Mouse (Mus musculus) liver, adult 2 months (tissue): Measurements from ENCODE around the gene Wfikkn1. TPM values are rescaled to one million over a fixed set of nuclear protein-coding genes. Genes with fewer than 3 reads are reported as not detected.

Experiments used
- DNase-seq: peaks from one replicate; pipeline ENCODE4 v3.0.0-alpha.2; 2011; ENCODE audit warnings: low read depth, low spot score; ENCODE audit errors: extremely low read depth
- H3K27ac ChIP-seq: fragments of 200-500 bp; replicated peaks from 2 replicates; pipeline ENCODE4 v1.5.1; 2012; ENCODE audit warnings: low read depth, mild to moderate bottlenecking, control low read depth, inconsistent platforms, low read length; ENCODE audit not compliant: insufficient read depth
- H3K27me3 ChIP-seq: fragments of 200-500 bp; 2 replicates; pipeline ENCODE4 v1.6.1; 2012; ENCODE audit warnings: mild to moderate bottlenecking, moderate library complexity, low read length, inconsistent platforms; ENCODE audit not compliant: control insufficient read depth, insufficient read depth
- H3K36me3 ChIP-seq: fragments of 200-500 bp; 2 replicates; pipeline ENCODE4 v1.6.1; 2012; ENCODE audit warnings: low read length, inconsistent platforms; ENCODE audit not compliant: control insufficient read depth, insufficient read depth
- H3K4me1 ChIP-seq: fragments of 200-500 bp; 2 replicates; pipeline ENCODE4 v1.6.1; 2011; ENCODE audit warnings: low read length; ENCODE audit not compliant: control insufficient read depth, insufficient read depth
- H3K4me3 ChIP-seq: fragments of 200-500 bp; 2 replicates; pipeline ENCODE4 v1.5.1; 2011; ENCODE audit warnings: low read depth, mild to moderate bottlenecking, control low read depth, low read length, moderate library complexity; ENCODE audit not compliant: insufficient read depth
- H3K79me2 ChIP-seq: fragments of 200-500 bp; 2 replicates; pipeline ENCODE4 v1.6.1; 2012; ENCODE audit warnings: inconsistent platforms, mild to moderate bottlenecking, low read length, moderate library complexity; ENCODE audit not compliant: control insufficient read depth, insufficient read depth
- H3K9ac ChIP-seq: fragments of 200-500 bp; 2 replicates; pipeline ENCODE4 v1.6.1; 2012; ENCODE audit warnings: low read depth, mild to moderate bottlenecking, control low read depth, inconsistent platforms, low read length
- CTCF ChIP-seq: fragments of 200-500 bp; IDR thresholded peaks from 2 replicates; pipeline ENCODE4 v1.5.1; 2011; ENCODE audit warnings: low read depth, low read length, control low read depth
- POLR2A ChIP-seq: fragments of 200-500 bp; IDR thresholded peaks from 2 replicates; pipeline ENCODE4 v1.6.1; 2011; ENCODE audit warnings: low read length, control low read depth; ENCODE audit not compliant: insufficient read depth; ENCODE audit errors: extremely low read depth
- WGBS: fragments of 180-500 bp; shearing (Covaris S2); methylation state at CpG from one replicate; pipeline ENCODE4 v1.1.7; 2018; 5-methylcytosine and 5-hydroxymethylcytosine counted together
- polyA plus RNA-seq: library from polyadenylated mRNA; depleted of rRNA; stranded (reverse); fragments of >200 nt; gene quantifications from 2 replicates; pipeline ENCODE4 v1.2.3, GENCODE M21; 2012
- total RNA-seq: library from RNA; depleted of rRNA; stranded (reverse); fragments of >200 nt; gene quantifications from 2 replicates; pipeline ENCODE4 v1.2.3, GENCODE M21; 2014

The Wfikkn1 gene
- total and polyA plus RNA-seq, 2 experiments, result 0.09 to 0.92 TPM

DNA sequence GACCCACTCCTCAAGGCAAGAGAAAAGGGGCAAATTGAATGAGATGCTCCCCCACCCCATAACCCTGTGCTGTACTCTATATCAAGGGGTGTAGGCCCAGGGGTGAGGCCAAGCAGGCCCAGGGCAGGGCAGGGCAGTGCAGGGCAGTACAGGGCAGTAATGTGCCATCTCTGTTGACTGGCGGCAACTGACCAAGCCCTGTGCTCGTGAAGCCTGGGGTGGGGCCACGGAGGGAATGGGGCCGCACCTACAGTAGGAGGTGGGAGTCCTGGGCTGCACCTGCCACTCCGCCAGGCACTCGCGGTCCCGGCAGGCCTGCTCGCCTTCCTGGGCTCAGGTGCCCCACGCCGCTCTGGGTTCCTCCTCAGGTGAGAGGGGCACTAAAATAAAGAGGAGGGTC, 15.4 kb downstream of the Wfikkn1 start:
- Histone ChIP-seq H3K9ac (0 out of 2 replicates have a peak overlapping the region, but pooled peaks have one; percentile 8), H3K27me3 (no peaks in the 10 kb centered on the region), H3K4me1 (peaks cover 34% of the 10 kb centered on the region), H3K36me3 (no peaks in the 10 kb centered on the region), H3K79me2 (peaks cover 21% of the 10 kb centered on the region; the same call in 1 of the 2 replicates), H3K4me3 (no peak overlapping the region), H3K27ac (peak overlapping the region; percentile 61)
- no peak for DNase-seq
- TF ChIP-seq CTCF (no peak), POLR2A (no peak)
- WGBS, result 85% methylated on average over 11 of the region's 11 CpGs

GRCm38 (mm10) chr17:25864311-25864710, 16.3 kb downstream of the Wfikkn1 start:
- no peaks in the 10 kb centered on the region for H3K27me3 ChIP-seq
- H3K4me1 ChIP-seq, result peaks cover 34% of the 10 kb centered on the region
- no peak overlapping the region for H3K4me3 ChIP-seq
- WGBS, result 78% methylated on average over 14 of the region's 14 CpGs
- no peaks in the 10 kb centered on the region for H3K36me3 ChIP-seq
- H3K79me2 ChIP-seq, result peaks cover 21% of the 10 kb centered on the region; the same call in 1 of the 2 replicates
- no peak for DNase-seq
- H3K27ac ChIP-seq, result peak overlapping the region; percentile 48
- TF ChIP-seq POLR2A, result no peak
- no peak for TF ChIP-seq CTCF
- H3K9ac ChIP-seq, result no peak overlapping the region; the same call in 1 of the 2 replicates

- Histone ChIP-seq H3K79me2 (peaks cover 21% of the 10 kb centered on the region; the same call in 1 of the 2 replicates), H3K27me3 (no peaks in the 10 kb centered on the region), H3K9ac (no peak overlapping the region), H3K36me3 (no peaks in the 10 kb centered on the region), H3K27ac (peak overlapping the region; percentile 48; the same call in 1 of the 2 replicates), H3K4me3 (no peak overlapping the region), H3K4me1 (peaks cover 30% of the 10 kb centered on the region)
- WGBS, result 25% methylated on average over 6 of the region's 6 CpGs
- TF ChIP-seq POLR2A, result no peak
- TF ChIP-seq CTCF, result peak; percentile 66
- DNase-seq, result peak; percentile 90
These were observed 17.0 kb downstream of the Wfikkn1 start for GRCm38 (mm10) chr17:25863681-25864080.

DNA sequence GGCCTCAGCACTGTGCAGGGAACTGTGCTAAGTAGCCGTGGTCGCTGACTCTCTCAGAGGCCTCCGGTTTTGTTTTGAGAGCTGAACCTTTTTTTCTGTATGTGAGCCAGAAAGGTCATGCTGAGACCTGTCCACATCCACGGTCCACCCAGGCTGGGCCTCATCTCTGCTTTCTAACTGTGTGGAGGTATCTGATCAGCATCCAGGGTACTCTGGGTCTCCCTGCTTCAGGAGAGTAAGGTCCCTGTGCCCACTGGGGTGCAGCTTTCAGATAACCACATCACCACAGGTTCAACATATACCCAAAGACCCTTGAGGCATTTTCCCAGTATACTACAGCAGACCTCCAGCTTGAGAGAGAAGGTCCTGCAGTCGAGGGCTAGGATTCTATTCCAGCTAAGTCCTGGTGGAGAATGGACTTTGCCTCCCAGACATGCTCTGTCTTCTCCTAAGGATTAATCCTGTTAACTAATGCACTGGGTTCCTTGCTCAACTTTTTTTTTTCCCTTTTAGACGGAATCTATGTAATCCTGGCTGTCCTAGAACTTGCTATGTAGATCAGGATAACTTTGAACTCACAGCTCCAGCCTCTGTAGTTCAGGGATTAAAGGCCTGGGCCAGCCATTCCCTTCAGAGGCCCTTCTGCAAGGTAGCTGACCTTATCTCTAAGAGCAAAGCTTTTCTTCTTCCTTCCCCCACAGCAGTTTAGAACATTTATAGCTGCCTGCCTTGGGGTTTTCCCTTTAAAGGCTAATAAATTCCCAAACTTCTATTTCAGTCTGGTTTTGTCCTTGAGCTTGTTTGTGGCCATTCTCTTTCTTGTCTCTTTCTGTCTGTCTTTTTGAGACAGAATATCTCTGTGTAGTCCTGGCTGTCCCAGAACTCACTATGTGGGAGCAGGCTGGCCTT, 18.7 kb downstream of the Wfikkn1 start:
- TF ChIP-seq CTCF (no peak), POLR2A (no peak)
- Histone ChIP-seq H3K27ac (peak overlapping the region; percentile 61), H3K4me1 (peaks cover 29% of the 10 kb centered on the region), H3K4me3 (peak overlapping the region; percentile 71), H3K9ac (peak overlapping the region; percentile 82), H3K79me2 (peaks cover 17% of the 10 kb centered on the region; the same call in 1 of the 2 replicates), H3K36me3 (no peaks in the 10 kb centered on the region), H3K27me3 (no peaks in the 10 kb centered on the region)
- 8% methylated on average over 6 of the region's 6 CpGs for WGBS
- no peak for DNase-seq

DNA sequence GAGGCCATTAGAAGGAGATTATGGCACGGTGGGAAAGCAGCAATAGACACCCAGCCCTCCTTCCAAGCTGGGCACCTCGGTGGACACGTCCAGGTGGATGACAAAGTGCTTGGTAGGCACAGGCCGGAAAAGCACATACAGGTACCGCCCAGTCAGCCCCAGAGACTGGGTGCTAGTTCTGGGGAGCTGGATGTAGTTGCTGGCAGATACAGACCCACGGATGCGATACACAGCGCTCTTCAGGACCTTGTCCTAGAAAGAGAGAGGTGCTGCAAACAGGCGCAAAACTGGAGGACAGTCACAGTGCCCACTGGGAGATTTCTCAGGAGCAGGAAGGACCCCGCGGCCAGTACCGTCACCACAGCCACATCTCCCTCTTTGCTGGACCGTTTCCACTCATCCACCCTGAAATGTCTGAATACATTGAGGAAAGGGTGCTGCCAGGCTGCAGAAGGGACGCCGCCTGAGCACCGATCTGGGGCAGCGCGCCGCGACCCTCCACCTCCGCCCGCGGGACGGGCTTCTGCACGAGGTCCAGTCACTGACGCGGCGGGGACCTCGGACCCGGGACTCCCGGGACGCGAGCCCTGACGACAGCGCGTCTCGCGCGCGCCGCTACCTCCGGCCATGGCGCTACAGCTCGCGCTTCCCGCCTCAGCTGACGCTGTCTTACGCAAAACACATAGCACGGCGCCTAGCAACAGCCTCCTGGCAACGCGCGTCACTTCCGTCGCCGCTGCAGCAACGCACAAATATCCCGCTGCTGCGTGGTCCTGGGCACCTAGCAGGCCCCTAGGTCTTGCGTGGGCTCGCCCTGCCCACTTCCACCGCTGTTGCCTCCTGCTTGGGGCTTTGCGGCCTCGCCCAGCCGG, 19.6 kb downstream of the Wfikkn1 start, which contains the start of gene Wdr90:
Gene Wdr90, minus strand, starts transcription at position 670 of the 872 bp plus-strand sequence.
- Histone ChIP-seq H3K27ac (peak within 1 kb of the TSS; percentile 61), H3K36me3 (no peaks in the 10 kb centered on the region), H3K27me3 (no peaks in the 10 kb centered on the region), H3K4me1 (peaks cover 22% of the 10 kb centered on the region), H3K79me2 (peaks cover 10% of the 10 kb centered on the region; the same call in 1 of the 2 replicates), H3K9ac (peak within 1 kb of the TSS; percentile 82), H3K4me3 (peak within 1 kb of the TSS; percentile 71)
- TF ChIP-seq POLR2A (peak; percentile 36; the same call in 1 of the 2 replicates), CTCF (peak; percentile 42; the same call in 1 of the 2 replicates)
- peak; percentile 85 for DNase-seq
- WGBS, result 5% methylated on average over 65 of the region's 65 CpGs
